Mouse (Mus musculus): ENCODE measurements at regions not wholly inside any gene's neighbourhood (a gene's known extent, or its start where the extent isn't known, plus 50 kb on each side); places are given as distances from the start of the nearest gene placed in this dataset.

DNA sequence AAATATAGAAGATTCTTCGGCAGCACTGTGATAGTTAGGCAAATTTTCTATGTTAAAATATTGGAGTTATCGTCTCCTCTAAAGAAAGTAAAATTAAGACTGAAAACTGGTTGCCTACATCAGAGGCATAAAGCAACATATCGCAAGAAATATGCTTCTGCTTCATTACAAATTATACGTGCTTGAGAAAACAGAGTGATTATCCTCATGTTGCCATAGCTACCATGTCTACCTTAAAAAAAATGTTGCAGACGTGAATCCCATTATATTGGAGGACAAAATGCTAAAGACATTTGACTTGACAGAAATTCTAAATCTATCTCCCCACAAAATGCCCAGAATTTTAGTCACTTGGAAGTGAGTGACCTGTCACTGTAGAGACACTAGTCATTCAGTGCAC is 1677.6 kb upstream of the Tenm3 start:
- DNase-seq (ENCODE audit: low spot score): peak; percentile 11
